Mouse (Mus musculus) testis, adult 2 months (tissue): ENCODE data around the gene Pdzd8.

ENCODE experiments used
- CTCF ChIP-seq: fragments of 200-500 bp; IDR thresholded peaks from 2 replicates; pipeline ENCODE4 v1.5.1; 2012; ENCODE audit warnings: low read depth, mild to moderate bottlenecking, inconsistent platforms, low read length, moderate library complexity; ENCODE audit not compliant: control insufficient read depth, insufficient read depth, insufficient replicate concordance
- POLR2A ChIP-seq: fragments of 200-500 bp; IDR thresholded peaks from 2 replicates; pipeline ENCODE4 v1.6.1; 2012; ENCODE audit warnings: low read depth, mild to moderate bottlenecking, inconsistent platforms, low read length, moderate library complexity; ENCODE audit not compliant: control insufficient read depth

DNA sequence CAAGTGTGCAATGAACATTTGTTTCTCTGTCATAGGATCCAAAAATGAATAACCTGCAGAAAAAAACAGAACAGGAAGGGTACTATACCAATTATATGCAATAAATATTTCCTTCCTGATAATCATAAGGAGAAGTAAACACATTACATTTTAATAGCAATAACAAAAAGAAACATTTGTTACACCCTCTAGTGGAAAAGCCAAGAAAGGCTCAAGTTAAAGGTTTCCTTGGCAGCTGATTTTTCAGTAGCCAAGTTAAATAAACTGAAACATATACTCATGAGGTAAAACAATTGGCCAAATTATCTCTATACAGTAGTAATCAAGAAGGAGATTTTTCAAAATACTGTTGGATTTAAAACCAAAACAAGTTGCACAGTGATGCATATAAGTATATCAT is 30.3 kb downstream of the Pdzd8 start:
- TF ChIP-seq POLR2A (no peak), CTCF (no peak)
